Mouse (Mus musculus): Measurements from ENCODE around the gene Tes. TPM values are rescaled to one million over a fixed set of nuclear protein-coding genes. Genes with fewer than 3 reads are reported as not detected.
"Not testable (repeated sequence)": the region's sequence is repeated elsewhere in the genome, so short reads cannot be mapped to it uniquely, and the experiment has no call there.

Gene Tes
- polyA plus RNA-seq, 1 experiment from 2014 or later = 20.5 TPM

DNA sequence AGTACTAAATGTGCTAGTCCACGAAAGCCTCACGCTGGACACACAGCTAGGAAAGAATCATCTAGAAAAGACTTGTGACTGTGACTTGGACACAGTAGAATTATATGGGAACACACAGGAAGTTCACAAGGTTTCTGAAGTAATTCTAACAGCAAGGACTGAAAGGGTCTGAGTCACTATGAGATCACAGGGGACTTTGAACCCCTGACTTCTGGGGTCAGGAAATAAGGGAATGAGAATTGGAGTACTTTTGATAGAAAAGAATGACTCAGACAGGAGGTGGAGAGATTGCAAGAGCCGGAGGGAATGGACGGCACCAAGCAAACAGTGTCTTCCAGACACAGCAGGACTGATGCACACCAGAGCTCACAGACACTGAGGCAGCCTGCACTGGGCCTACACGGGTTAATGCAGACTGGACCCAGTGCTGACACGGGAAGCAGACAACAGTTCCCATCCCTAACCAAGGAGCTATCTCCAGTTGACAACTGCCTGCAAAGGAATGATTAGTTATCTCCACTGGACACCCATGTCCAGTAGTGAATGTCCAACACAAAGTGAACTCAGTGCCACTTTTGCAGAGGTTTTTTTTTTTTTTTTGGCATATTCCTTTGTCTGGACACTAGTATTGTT is 11.8 kb upstream of the Tes start:
- no peak for DNase-seq (ENCODE audit: low spot score)
- no peak overlapping the region for H3K4me3 ChIP-seq (ENCODE audit: low read depth, low read length)
- H3K27ac ChIP-seq (ENCODE audit: low read depth, low read length) = no peak overlapping the region
- H3K9me3 ChIP-seq (ENCODE audit: control insufficient read depth, low read length) = no peaks in the 10 kb centered on the region
- no peak overlapping the region for H3K9ac ChIP-seq (ENCODE audit: low read depth, low read length)
- no peaks in the 10 kb centered on the region for H3K4me1 ChIP-seq (replicated peaks; ENCODE audit: control insufficient read depth, insufficient read depth, low read length)
- ATAC-seq (replicated peaks; ENCODE audit: low FRiP score) = no peak; the same call in 1 of the 2 replicates
- H3K27me3 ChIP-seq (replicated peaks; ENCODE audit: control insufficient read depth, insufficient read depth, low read length) = no peaks in the 10 kb centered on the region
- H3K36me3 ChIP-seq (ENCODE audit: control insufficient read depth, insufficient read depth, low read length) = no peaks in the 10 kb centered on the region
- H3K4me2 ChIP-seq = no peak overlapping the region
- 60% methylated on average over 6 of the region's 6 CpGs for WGBS

DNA sequence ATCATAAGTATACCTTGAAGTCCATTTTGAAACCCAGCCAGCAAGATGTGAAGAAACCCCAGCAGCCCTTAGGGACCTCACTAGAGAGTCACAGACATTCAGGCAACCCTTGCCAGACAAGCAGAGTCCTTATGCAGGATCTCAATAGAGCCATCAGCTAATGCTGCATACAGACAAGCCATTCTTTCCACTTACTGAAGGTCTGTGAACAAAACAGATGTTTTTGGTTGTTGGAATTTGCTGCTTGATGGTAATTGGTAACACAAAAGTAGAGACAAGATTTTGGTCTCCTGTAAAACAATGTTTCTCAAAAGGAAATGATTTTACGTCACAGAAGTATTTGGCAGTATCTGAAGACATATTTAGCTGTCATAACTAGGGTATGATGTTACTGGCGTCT is 10.2 kb upstream of the Tes start:
- Histone ChIP-seq H3K27me3 (replicated peaks; ENCODE audit: control insufficient read depth, insufficient read depth, low read length) (no peaks in the 10 kb centered on the region), H3K36me3 (ENCODE audit: control insufficient read depth, insufficient read depth, low read length) (no peaks in the 10 kb centered on the region), H3K9me3 (ENCODE audit: control insufficient read depth, low read length) (no peaks in the 10 kb centered on the region), H3K27ac (ENCODE audit: low read depth, low read length) (no peak overlapping the region), H3K4me3 (ENCODE audit: low read depth, low read length) (no peak overlapping the region), H3K9ac (ENCODE audit: low read depth, low read length) (no peak overlapping the region), H3K4me1 (replicated peaks; ENCODE audit: control insufficient read depth, insufficient read depth, low read length) (no peaks in the 10 kb centered on the region), H3K4me2 (no peak overlapping the region)
- DNase-seq (ENCODE audit: low spot score) = no peak
- WGBS = 82% methylated on average over 2 of the region's 2 CpGs
- ATAC-seq (replicated peaks; ENCODE audit: low FRiP score) = no peak

DNA sequence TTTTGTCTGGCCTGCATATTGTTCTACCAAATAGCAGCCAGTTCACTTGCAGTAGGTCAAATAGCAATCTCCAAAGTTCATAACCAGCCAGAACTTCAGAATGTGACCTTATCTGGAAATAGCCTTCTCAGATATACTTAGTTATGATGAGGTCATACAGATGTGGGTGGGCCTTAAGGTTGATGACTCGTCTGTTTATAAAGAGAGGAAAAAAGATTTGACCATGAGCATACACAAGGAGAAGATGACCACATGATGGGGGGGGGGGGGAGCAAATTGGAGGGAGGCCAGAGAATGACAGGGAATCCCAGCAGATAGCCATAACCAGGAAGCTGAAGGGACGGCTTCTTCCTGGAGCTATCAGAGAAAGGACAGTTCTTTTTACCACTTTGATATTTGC is 9.3 kb upstream of the Tes start:
- Histone ChIP-seq H3K36me3 (ENCODE audit: control insufficient read depth, insufficient read depth, low read length) (no peaks in the 10 kb centered on the region), H3K9ac (ENCODE audit: low read depth, low read length) (no peak overlapping the region), H3K27me3 (replicated peaks; ENCODE audit: control insufficient read depth, insufficient read depth, low read length) (no peaks in the 10 kb centered on the region), H3K4me3 (ENCODE audit: low read depth, low read length) (no peak overlapping the region), H3K4me1 (replicated peaks; ENCODE audit: control insufficient read depth, insufficient read depth, low read length) (no peaks in the 10 kb centered on the region), H3K9me3 (ENCODE audit: control insufficient read depth, low read length) (no peaks in the 10 kb centered on the region), H3K27ac (ENCODE audit: low read depth, low read length) (no peak overlapping the region), H3K4me2 (no peak overlapping the region)
- no peak for ATAC-seq (replicated peaks; ENCODE audit: low FRiP score)
- 49% methylated on average over 2 of the region's 2 CpGs for WGBS
- no peak for DNase-seq (ENCODE audit: low spot score)

DNA sequence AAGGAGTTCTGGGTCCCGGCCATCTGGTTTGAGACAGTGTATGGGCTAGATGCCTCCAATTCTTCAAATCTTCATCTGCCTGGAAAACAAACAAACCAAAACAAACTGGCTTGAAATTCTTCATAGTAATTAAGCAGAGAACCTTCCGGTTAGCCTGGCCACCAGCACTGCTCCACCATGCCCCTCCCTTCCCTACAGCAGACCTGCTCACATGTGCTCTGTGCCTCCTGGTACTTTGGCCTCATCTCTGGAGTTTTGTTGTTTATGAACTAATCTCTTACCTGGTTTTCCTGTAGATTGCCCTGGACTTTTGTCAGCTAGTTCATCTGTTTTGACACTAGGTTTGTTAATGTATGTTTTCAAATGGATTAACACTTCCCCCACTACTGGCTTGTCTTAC is 5.4 kb upstream of the Tes start:
- 68% methylated on average over 2 of the region's 2 CpGs for WGBS
- Histone ChIP-seq H3K9me3 (ENCODE audit: control insufficient read depth, low read length) (no peaks in the 10 kb centered on the region), H3K27ac (ENCODE audit: low read depth, low read length) (no peak overlapping the region), H3K4me2 (no peak overlapping the region), H3K9ac (ENCODE audit: low read depth, low read length) (no peak overlapping the region), H3K4me1 (replicated peaks; ENCODE audit: control insufficient read depth, insufficient read depth, low read length) (no peaks in the 10 kb centered on the region), H3K36me3 (ENCODE audit: control insufficient read depth, insufficient read depth, low read length) (no peaks in the 10 kb centered on the region), H3K27me3 (replicated peaks; ENCODE audit: control insufficient read depth, insufficient read depth, low read length) (no peaks in the 10 kb centered on the region), H3K4me3 (ENCODE audit: low read depth, low read length) (no peak overlapping the region)
- ATAC-seq (replicated peaks; ENCODE audit: low FRiP score) (no peak), DNase-seq (ENCODE audit: low spot score) (no peak)

DNA sequence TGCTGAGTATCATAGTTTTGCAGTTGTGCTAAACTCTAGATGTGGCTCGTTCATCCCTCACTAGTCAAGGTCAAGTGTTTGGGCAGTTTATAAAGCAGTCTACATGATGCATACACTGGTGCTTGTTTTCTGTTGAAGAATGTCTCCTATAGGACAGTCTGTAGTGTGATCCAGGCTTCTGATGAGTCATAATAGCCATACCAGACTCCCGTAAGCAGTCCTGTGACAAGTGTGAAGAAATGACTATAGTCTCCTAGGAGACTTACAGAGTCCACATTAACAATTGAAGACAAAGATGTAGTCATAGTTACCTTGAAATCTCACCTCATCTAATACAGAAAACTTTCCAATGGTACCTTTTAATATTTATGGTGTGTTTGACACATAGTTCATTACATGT is 4.8 kb upstream of the Tes start:
- no peak overlapping the region for H3K4me2 ChIP-seq
- no peaks in the 10 kb centered on the region for H3K4me1 ChIP-seq (replicated peaks; ENCODE audit: control insufficient read depth, insufficient read depth, low read length)
- H3K36me3 ChIP-seq (ENCODE audit: control insufficient read depth, insufficient read depth, low read length) = no peaks in the 10 kb centered on the region
- 71% methylated on average over 2 of the region's 2 CpGs for WGBS
- no peaks in the 10 kb centered on the region; the same call in 1 of the 2 replicates for H3K27me3 ChIP-seq (replicated peaks; ENCODE audit: control insufficient read depth, insufficient read depth, low read length)
- H3K27ac ChIP-seq (ENCODE audit: low read depth, low read length) = no peak overlapping the region
- DNase-seq (ENCODE audit: low spot score) = no peak
- H3K4me3 ChIP-seq (ENCODE audit: low read depth, low read length) = no peak overlapping the region
- H3K9me3 ChIP-seq (ENCODE audit: control insufficient read depth, low read length) = no peaks in the 10 kb centered on the region
- ATAC-seq (replicated peaks; ENCODE audit: low FRiP score) = no peak
- H3K9ac ChIP-seq (ENCODE audit: low read depth, low read length) = no peak overlapping the region

DNA sequence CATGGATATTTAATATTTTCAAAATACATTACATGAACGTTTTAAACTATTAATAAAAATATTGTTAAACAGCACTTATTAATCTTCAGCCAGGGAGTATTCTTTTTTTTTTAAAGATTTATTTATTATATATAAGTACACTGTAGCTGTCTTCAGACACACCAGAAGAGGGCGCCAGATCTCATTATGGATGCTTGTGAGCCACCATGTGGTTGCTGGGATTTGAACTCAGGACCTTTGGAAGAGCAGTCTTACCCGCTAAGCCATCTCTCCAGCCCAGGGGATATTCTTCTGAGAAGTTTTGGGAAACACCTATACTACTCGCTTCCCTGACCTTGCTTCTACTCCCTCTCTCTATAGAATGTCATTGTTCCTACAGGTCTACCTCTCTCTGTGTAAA is 3.1 kb upstream of the Tes start:
- not testable (repeated sequence) for H3K27me3 ChIP-seq (replicated peaks; ENCODE audit: control insufficient read depth, insufficient read depth, low read length); H3K9me3 ChIP-seq (ENCODE audit: control insufficient read depth, low read length); ATAC-seq (replicated peaks; ENCODE audit: low FRiP score); H3K27ac ChIP-seq (ENCODE audit: low read depth, low read length); DNase-seq (ENCODE audit: low spot score); H3K4me3 ChIP-seq (ENCODE audit: low read depth, low read length); H3K36me3 ChIP-seq (ENCODE audit: control insufficient read depth, insufficient read depth, low read length); H3K9ac ChIP-seq (ENCODE audit: low read depth, low read length); H3K4me1 ChIP-seq (replicated peaks; ENCODE audit: control insufficient read depth, insufficient read depth, low read length); H3K4me2 ChIP-seq
- WGBS = 76% methylated on average over 4 of the region's 4 CpGs

DNA sequence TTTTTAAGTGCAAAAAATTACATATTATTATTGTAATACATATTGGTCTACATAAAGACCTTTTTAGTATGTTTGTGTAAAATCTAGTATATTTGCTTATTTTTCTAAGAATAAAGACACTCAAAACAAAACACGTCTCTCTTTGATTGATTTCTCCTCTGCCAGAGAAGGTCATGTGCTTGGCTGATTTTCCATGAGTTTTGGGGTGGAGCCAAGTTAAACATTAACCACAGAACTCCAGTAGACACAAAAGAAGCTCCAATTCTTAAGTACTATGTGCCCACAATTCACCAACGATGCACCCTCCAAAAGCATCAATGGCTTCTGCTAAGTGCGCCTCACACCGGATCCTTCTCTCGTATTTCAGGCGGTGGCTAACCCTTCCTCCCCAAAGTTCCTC is 2.6 kb upstream of the Tes start:
- Histone ChIP-seq H3K27ac (ENCODE audit: low read depth, low read length) (no peak overlapping the region), H3K4me1 (replicated peaks; ENCODE audit: control insufficient read depth, insufficient read depth, low read length) (0 out of 2 replicates have a peak, but pooled peaks cover 3% of the 10 kb centered on the region), H3K4me3 (ENCODE audit: low read depth, low read length) (no peak overlapping the region), H3K4me2 (no peak overlapping the region), H3K9ac (ENCODE audit: low read depth, low read length) (no peak overlapping the region), H3K36me3 (ENCODE audit: control insufficient read depth, insufficient read depth, low read length) (no peaks in the 10 kb centered on the region), H3K9me3 (ENCODE audit: control insufficient read depth, low read length) (no peaks in the 10 kb centered on the region), H3K27me3 (replicated peaks; ENCODE audit: control insufficient read depth, insufficient read depth, low read length) (no peaks in the 10 kb centered on the region; the same call in 1 of the 2 replicates)
- WGBS = 78% methylated on average over 6 of the region's 6 CpGs
- ATAC-seq (replicated peaks; ENCODE audit: low FRiP score) (no peak), DNase-seq (ENCODE audit: low spot score) (no peak)

DNA sequence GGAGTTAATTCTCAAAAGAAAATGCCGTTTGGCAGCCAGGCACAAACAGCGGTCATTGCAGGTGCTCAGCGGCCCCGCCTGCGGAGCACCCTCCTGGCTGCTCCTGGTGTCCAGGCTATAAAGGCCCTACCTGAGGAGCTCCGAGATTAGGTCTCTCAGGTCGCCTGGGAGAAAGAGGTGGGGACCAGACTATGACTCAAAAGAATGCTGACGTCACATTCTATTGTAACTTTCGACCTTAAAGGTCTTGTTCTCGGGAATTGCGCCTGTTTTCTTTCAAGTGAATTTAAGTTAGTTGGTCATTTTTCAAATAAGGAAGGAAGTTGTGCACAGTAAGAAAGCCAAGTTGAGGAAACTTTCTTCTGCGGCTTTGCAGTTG is 831 bp downstream of the Tes start:
- ATAC-seq (replicated peaks; ENCODE audit: low FRiP score) (peak; percentile 29; the same call in 1 of the 2 replicates), DNase-seq (ENCODE audit: low spot score) (no peak)
- H3K27ac ChIP-seq (ENCODE audit: low read depth, low read length) = no peak overlapping the region
- peak overlapping the region; percentile 72 for H3K4me3 ChIP-seq (ENCODE audit: low read depth, low read length)
- H3K9ac ChIP-seq (ENCODE audit: low read depth, low read length) = peak overlapping the region; percentile 59
- no peaks in the 10 kb centered on the region for H3K9me3 ChIP-seq (ENCODE audit: control insufficient read depth, low read length)
- H3K4me1 ChIP-seq (replicated peaks; ENCODE audit: control insufficient read depth, insufficient read depth, low read length) = 0 out of 2 replicates have a peak, but pooled peaks cover 3% of the 10 kb centered on the region
- no peaks in the 10 kb centered on the region; the same call in 1 of the 2 replicates for H3K27me3 ChIP-seq (replicated peaks; ENCODE audit: control insufficient read depth, insufficient read depth, low read length)
- no peaks in the 10 kb centered on the region for H3K36me3 ChIP-seq (ENCODE audit: control insufficient read depth, insufficient read depth, low read length)
- peak overlapping the region; percentile 94 for H3K4me2 ChIP-seq
- whole genome bisulfite sequencing = 2% methylated on average over 12 of the region's 12 CpGs

DNA sequence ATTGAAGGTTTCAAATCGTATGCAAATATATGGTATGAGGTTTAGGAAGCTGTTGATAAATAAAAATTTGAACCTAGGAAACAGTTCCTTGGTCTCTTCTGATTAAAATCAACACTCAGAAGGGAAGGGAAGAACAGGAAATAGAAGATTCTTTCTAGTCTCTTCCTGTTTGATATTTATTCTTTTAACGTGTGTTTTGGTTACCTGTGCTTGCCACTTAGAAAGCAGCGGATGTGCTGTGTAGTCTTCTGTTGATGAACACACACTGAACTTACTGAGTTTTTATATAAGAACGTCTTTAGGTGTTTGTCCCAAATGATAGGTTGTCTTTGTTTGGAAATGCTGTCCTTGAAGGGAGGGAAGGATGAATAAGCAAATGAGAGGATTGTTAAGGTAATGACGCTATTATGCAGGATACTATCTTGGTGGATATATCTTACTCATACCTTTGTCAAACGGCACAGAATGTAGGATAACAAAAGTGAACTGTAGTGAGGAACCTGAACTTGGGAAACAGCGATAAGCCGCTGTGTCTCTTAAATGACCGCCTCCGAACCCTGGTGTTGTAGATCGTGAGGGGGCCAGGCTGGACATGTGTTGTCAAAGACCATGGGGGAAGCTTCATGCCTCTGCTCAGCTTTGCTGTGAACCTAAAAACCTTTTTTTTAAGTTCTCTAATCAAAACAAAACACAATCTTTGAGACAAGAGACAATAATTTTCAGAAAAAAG is 1.4 kb downstream of the Tes start:
- DNase-seq (ENCODE audit: low spot score) (no peak), ATAC-seq (replicated peaks; ENCODE audit: low FRiP score) (no peak)
- Histone ChIP-seq H3K4me2 (peak overlapping the region; percentile 94), H3K4me1 (replicated peaks; ENCODE audit: control insufficient read depth, insufficient read depth, low read length) (0 out of 2 replicates have a peak, but pooled peaks cover 3% of the 10 kb centered on the region), H3K9ac (ENCODE audit: low read depth, low read length) (no peak overlapping the region; the same call in 1 of the 2 replicates), H3K9me3 (ENCODE audit: control insufficient read depth, low read length) (no peaks in the 10 kb centered on the region), H3K4me3 (ENCODE audit: low read depth, low read length) (no peak overlapping the region), H3K27ac (ENCODE audit: low read depth, low read length) (no peak overlapping the region), H3K27me3 (replicated peaks; ENCODE audit: control insufficient read depth, insufficient read depth, low read length) (no peaks in the 10 kb centered on the region; the same call in 1 of the 2 replicates), H3K36me3 (ENCODE audit: control insufficient read depth, insufficient read depth, low read length) (no peaks in the 10 kb centered on the region)
- 44% methylated on average over 11 of the region's 11 CpGs for WGBS

Measured in liver, embryonic 11.5 days (tissue).